Mouse (Mus musculus) lung, adult 2 months (tissue): ENCODE measurements around the gene Tmem151b.

Experiments
- CTCF ChIP-seq: fragments of 200-500 bp; IDR thresholded peaks from 2 replicates; pipeline ENCODE4 v1.5.1; 2011; ENCODE audit warnings: mild to moderate bottlenecking, low read length, control low read depth; ENCODE audit not compliant: insufficient read depth
- POLR2A ChIP-seq: fragments of 200-500 bp; IDR thresholded peaks from 2 replicates; pipeline ENCODE4 v1.6.1; 2011; ENCODE audit warnings: low read depth, mild to moderate bottlenecking, control low read depth, low read length, borderline replicate concordance; ENCODE audit errors: extremely low read depth

DNA sequence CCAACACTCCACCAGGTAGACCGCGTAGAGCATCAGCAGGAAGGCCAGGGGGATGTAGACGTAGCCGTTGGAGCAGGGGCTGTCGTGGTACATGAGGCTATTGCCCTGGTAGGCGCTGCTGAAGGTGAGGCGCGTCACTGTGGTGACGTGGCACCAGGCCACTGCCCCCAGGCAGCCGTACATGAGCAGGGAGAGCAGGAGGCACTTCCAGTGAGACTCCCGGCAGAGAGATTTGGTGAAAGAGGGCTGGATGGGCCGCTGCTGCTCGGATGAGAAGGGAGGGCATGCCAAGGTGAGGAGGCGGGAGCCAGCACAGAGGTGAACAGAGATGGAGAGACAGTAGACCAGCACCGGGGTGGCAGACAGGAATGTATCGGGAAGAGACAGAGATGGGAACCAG, 2.5 kb downstream of the Tmem151b start:
- TF ChIP-seq CTCF, result no peak
- no peak for TF ChIP-seq POLR2A
